Mouse (Mus musculus) gastrocnemius, adult 2 months (tissue): ENCODE results near the gene Togaram1. TPM values are rescaled to one million over a fixed set of nuclear protein-coding genes. Genes with fewer than 3 reads are reported as not detected.

Experiments used
- DNase-seq: peaks from one replicate; pipeline ENCODE4 v3.0.0; 2022
- H3K27ac ChIP-seq: fragments of 200-600 bp; 2 replicates; pipeline ENCODE4 v1.8.1; 2022; ENCODE audit warnings: mild to moderate bottlenecking
- H3K4me3 ChIP-seq: fragments of 200-600 bp; 2 replicates; pipeline ENCODE4 v1.8.1; 2022; ENCODE audit warnings: mild to moderate bottlenecking, moderate library complexity
- CTCF ChIP-seq: fragments of 200-600 bp; IDR thresholded peaks from 2 replicates; pipeline ENCODE4 v1.8.1; 2022; ENCODE audit warnings: antibody characterized with exemption, mild to moderate bottlenecking, moderate library complexity
- intact Hi-C: fragments of 180-260 bp; cut with DNase I; formaldehyde crosslinking; loops from one replicate; pipeline ENCODE4 v1.15.1; 2025
- total RNA-seq, 2 experiments: library from RNA; stranded (reverse); gene quantifications; 2 replicates each; pipeline ENCODE4 v1.2.3; 2021

Gene Togaram1
- total RNA-seq, 2 experiments from 2014 or later: 9.2 to 9.7 TPM

DNA sequence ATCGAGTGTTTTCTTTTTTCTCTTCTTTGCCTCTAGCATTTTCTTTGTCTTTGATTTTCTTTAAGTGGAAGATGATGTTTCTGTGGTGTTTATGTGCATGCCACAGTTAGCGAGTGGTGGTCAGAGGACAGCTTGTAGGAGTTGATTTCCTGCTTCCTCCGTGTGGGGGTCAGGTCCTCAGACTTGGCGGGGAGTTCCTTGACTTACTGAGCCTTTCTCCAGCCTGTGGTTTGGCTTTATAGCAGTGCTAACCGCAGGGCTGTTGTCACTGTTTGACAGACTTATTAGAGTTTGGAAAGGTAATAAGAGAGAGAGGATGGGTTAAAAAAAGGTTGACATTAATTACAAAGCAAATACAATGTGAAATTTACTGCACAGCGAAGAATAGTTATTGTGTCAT lies 10.0 kb downstream of the Togaram1 start:
- DNase-seq: no peak
- peak overlapping the region; percentile 57 for H3K27ac ChIP-seq
- TF ChIP-seq CTCF: no peak
- intact Hi-C loops: no loop called here
- peak overlapping the region; percentile 34 for H3K4me3 ChIP-seq

DNA sequence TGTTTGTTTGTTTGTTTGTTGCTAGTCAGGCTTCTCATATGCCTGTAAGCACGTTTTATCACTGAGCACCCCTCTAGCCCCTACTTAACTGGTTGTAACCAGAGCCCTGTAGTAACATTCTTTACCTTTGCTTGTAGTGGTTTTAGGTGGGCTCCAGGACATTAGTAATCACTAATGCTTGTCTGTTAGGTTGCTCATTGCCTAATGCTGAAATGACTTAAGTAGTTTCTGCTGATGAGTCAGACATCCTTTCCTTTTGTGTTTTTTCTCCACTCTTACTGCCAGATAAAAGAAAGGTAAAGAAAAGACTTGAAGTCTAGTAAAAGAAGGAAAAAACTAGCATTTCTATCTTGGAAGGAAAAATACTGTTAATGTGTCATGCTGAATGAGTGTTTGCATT lies 10.6 kb downstream of the Togaram1 start:
- TF ChIP-seq CTCF: no peak
- no peak overlapping the region for H3K4me3 ChIP-seq
- DNase-seq: no peak
- intact Hi-C loops: no loop called here
- H3K27ac ChIP-seq: peak overlapping the region; percentile 57

DNA sequence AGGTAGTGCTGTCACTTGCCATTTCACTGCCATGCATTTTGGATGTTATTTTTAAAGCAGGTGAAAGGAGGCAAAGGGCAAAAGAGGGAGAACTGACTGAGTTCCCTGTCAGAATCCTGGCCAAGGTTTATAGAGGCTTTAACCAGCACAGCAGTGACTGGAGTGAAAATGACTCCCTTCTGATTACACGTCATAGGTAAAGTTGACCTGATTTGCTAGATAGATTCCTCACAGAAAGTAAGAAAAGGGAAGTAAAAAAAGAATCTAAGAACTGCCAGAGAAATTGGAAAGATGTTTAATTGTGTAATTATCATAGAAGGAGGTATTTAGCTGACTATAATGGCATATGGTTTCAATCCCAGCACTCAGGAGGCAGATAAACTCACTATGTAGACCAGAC lies 11.9 kb downstream of the Togaram1 start:
- peak overlapping the region; percentile 57 for H3K27ac ChIP-seq
- intact Hi-C loops: no loop called here
- no peak for DNase-seq
- H3K4me3 ChIP-seq: no peak overlapping the region
- no peak for TF ChIP-seq CTCF

DNA sequence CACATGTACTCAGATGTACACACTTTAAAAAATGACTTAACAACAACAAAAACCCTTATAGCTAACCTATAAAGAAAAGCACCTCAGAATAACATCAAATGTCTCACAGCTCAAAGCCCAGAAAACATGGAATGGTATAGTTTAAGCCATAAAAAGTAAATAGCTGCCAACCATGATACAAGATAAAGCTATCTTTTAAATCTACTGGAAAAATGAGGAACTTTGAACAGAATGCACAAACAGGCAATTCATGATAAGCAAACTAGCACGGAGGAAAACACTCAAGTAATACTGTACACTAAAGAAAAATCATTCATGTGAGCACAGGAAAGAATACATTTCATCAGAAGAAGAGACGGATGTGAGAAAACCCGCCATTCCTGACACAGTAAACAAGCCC lies 42.1 kb downstream of the Togaram1 start:
- Histone ChIP-seq H3K27ac (no peak overlapping the region), H3K4me3 (no peak overlapping the region)
- intact Hi-C loops: no loop called here
- TF ChIP-seq CTCF: no peak
- DNase-seq: no peak

DNA sequence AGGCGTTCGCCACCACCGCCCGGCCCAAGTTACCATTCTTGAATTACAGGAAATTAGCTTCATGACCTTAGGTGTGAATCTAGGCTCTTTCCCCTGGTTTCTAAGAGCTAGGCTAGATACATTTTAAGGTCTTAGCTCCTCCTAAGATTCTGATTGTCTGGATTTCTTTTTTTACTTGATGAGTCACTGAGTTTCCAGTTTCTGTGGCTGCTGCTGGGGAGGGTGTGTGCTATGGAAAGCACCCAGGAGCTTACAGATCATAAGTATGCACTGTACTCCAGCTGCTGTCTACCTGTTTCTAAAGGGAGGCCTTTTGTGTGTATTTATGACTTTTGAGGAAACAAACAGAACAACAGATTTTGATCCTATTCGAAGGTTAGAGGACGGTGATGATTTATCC lies 57.2 kb downstream of the Togaram1 start:
- intact Hi-C loops: no loop called here
- TF ChIP-seq CTCF: no peak

DNA sequence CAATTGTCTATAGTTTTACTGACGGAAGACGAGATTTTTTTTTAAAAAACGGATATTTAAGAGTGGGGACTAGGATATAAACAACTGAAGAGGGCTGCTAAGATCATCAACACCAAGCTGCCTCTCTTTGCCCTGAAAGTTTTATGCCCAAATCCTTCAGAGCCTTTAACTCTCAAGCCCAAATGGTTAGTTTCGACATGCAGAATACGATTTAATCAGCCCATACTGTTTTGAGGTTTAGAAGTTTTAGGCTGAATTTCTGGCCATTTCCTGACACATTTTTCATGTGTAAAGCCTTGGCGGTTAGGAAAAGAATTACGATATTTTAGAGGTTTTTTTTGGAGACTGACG lies 70.2 kb downstream of the Togaram1 start:
- Histone ChIP-seq H3K27ac (peak overlapping the region; percentile 98), H3K4me3 (peak overlapping the region; percentile 91)
- no peak for TF ChIP-seq CTCF
- intact Hi-C loops: loop anchor here (5.0 kb wide), 2 partner anchors 36 to 69 kb away; partner anchors contain the start of genes Fkbp3, Klhl28 and Togaram1
- DNase-seq: no peak

More for the DNA sequence above, 57.2 kb downstream of the Togaram1 start:
- DNase-seq: no peak
- Histone ChIP-seq H3K27ac (no peak overlapping the region), H3K4me3 (no peak overlapping the region)

DNA sequence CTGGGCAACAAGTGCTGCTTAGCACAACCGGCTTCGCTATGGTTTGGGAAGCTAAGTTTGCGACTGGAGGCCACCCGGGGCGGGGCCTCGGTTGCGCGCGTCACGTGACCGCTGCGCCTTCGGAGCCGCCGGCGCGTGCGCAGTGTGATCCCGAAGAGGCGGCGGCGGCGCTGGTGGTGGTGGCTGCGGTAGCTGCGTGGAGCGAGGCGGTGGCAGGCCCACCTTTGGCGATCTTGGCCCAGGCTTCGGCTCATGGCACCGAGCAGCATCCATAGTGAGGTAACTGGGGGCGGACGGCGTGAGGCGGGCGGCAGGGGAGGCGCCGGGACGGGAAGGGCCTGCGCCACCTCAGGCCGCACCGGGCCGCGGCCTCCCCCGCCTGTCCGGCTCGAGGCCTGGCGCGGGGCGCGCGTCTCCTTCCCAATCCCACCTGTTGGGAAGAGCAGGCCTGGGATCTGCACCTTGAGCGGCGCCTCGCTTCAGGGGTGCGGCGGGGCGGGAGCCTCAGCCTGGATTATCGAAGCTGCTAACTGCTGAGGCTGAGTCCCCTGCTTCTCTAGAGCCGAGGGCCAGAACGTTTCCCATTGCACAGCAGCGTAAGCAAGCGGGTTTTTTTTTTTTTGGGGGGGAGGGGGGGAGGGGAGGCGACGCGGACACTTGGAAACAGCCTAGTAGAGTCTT lies 70.7 kb downstream of the Togaram1 start, which contains the start of gene Prpf39:
Gene Prpf39 (plus strand): TSS at position 144 of the 681 bp plus-strand sequence.
- peak within 1 kb of the TSS; percentile 91 for H3K4me3 ChIP-seq
- no peak; the same call in 1 of the 2 replicates for TF ChIP-seq CTCF
- DNase-seq: peak; percentile 96
- intact Hi-C loops: loop anchor here (5.0 kb wide), 2 partner anchors 36 to 69 kb away; partner anchors contain the start of genes Fkbp3, Klhl28 and Togaram1
- H3K27ac ChIP-seq: peak within 1 kb of the TSS; percentile 98

DNA sequence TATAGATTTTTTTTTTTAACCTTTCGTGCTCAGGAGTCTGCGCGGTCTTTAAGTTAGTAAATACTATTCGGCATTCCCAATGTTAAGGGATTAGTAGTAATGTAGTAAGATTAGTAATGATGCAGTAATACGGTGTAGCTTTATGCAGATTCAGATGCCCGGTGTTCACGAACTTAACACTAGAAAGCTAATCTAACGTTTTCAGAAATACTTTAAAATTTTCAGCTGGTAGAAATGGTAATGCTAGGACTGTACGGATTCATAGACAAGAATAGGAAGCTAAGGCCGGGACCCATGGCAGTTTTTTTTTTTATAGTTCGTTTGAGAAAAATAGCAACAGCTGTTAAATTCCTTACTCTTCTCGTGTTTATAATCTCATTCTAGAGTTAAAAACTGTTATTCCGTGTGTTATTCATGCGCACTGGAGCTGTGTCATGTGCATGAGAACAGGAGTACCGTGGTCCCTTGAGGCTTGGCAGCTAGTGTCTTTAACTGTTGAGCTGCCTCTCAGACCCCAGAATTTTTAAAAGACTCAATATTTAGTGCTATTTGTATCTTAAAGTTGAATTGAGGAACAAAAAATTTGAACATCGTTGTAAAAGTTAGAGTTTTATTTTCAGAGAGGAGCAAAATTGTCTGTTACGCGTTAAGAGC lies 71.4 kb downstream of the Togaram1 start:
- intact Hi-C loops: loop anchor here (5.0 kb wide), 2 partner anchors 35 to 70 kb away; partner anchors contain the start of genes Fkbp3, Klhl28 and Togaram1
- no peak for TF ChIP-seq CTCF
- H3K4me3 ChIP-seq: peak overlapping the region; percentile 91
- no peak for DNase-seq
- H3K27ac ChIP-seq: peak overlapping the region; percentile 98

DNA sequence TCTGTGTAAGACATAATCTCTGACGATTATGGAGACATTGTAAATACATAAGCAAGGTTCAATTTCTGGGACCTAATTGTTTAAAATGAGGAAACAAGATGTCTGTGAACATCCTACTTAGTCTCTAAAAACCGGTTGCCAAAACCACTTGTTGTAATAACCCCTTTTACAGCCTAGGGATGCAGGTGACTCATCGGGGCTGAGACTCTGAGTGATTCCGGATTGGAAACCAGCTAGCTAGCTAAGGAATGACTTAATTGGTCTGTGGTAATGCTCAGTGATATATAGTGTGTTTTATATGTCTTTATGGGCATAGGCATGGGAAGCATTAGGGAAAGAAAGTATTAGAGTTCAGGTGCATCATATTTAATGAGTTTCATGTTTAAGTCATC lies 71.9 kb downstream of the Togaram1 start:
- no peak for DNase-seq
- intact Hi-C loops: loop anchor here (5.0 kb wide), 2 partner anchors 35 to 70 kb away; partner anchors contain the start of genes Fkbp3, Klhl28 and Togaram1
- TF ChIP-seq CTCF: no peak
- Histone ChIP-seq H3K27ac (peak overlapping the region; percentile 98; the same call in 1 of the 2 replicates), H3K4me3 (peak overlapping the region; percentile 91)

DNA sequence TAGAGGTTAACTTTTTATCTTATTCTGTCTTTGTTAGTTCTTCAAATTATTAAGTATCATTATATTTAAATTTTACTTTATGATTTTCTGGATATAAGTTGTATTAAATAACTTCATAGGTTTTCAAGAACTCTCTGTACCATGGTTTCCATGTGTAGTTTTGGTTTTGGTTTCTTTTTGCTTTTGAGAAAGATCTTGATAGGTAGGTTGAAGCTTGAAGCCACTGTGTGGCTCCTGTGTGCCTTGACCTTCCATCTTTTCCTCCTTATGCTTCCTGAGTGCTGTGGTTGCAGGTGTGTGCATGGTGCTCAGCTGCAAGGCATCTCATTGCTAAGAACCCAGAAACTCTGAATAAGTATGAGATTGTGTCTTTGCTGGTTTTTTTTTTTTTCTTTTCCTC lies 83.2 kb downstream of the Togaram1 start:
- no peak for TF ChIP-seq CTCF
- no peak overlapping the region for H3K4me3 ChIP-seq
- DNase-seq: no peak
- H3K27ac ChIP-seq: no peak overlapping the region
- intact Hi-C loops: no loop called here

DNA sequence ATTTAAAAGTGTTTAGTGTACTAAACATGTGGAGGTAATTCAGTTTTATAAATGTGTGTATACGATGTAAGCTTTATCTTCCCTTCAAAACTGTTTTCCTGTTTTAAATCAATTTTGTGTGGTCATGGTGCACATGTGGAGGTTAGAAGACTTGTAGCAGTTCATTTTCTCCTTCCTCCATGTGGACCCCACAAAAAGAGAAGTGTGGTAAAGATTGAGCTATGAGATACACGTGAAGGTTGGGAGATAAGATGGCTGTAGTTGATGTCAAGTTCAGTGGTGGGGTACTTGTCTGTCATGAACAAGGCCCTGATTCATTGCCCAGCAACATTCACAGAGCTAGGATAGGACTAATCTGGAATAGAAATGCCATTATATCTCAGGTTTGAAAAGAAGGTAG lies 92.6 kb downstream of the Togaram1 start:
- H3K27ac ChIP-seq: no peak overlapping the region
- DNase-seq: no peak
- H3K4me3 ChIP-seq: no peak overlapping the region
- no peak for TF ChIP-seq CTCF
- intact Hi-C loops: loop anchor here (5.0 kb wide), 1 partner anchor 71 kb away; no protein-coding TSS in a partner anchor

DNA sequence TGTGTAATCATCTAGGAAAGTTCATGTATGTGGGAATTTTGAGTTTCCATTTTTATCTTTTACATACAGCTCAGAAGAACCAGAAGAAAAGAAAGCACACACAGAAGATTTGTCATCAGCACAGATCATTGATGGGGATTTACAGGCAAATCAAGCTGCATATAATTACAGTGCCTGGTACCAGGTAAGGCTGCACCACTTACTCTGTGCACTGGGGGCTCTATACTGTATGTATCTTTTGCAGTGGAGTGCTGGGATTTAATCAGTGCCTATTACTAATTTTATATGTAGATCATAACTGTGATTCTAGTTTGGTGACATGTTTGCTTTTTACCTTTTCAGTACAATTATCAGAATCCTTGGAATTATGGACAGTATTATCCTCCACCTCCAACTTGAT lies 95.5 kb downstream of the Togaram1 start:
- intact Hi-C loops: no loop called here
- DNase-seq: no peak
- no peak for TF ChIP-seq CTCF
- H3K4me3 ChIP-seq: no peak overlapping the region
- H3K27ac ChIP-seq: no peak overlapping the region

DNA sequence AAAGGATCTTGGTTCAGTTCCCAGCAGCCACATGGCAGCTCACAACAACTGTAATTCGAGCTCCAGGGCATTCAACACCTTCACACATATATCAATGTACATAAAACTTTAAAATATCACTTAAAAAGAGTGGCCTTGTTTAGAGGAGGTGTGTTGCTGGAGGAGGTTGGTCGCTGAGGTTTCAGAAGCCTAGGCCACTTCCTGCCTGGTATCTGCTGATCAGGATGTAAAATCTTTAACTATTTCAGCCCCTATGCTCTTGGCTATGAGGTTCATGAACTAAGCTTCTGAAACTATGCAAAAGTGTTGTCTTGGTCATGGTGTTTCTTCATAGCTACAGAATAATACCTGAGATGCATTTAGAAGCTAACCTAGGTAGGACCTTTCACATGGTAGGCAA lies 99.6 kb downstream of the Togaram1 start:
- DNase-seq: no peak
- H3K27ac ChIP-seq: no peak overlapping the region; the same call in 1 of the 2 replicates
- intact Hi-C loops: no loop called here
- no peak overlapping the region for H3K4me3 ChIP-seq
- no peak for TF ChIP-seq CTCF
